Mouse (Mus musculus) kidney, adult 8-10 months (tissue): ENCODE data around the gene Gprc6a.

ENCODE experiments used
- DNase-seq, 2 experiments: peaks; one replicate each; pipeline ENCODE4 v3.0.0; 2022

Gprc6a gene

DNA sequence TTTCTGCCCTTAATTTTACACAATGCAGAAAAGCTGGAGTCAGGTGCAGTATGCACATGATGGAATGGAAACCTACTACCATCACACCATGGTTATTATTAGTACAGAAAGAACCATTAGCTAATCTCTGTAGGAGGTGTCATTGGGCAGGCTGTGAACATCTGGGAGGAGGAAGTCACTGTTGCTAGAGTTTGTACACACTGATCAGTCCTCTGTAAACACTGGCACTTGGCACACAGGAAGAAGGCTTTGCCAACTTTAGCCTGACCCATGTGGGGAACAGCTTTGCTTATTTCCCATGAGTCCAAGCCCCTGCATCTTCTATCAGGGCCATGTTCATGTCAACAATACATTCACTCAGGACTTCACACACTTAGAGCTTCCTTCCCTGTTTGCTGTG lies 46.3 kb downstream of the Gprc6a start:
- no peak for DNase-seq

DNA sequence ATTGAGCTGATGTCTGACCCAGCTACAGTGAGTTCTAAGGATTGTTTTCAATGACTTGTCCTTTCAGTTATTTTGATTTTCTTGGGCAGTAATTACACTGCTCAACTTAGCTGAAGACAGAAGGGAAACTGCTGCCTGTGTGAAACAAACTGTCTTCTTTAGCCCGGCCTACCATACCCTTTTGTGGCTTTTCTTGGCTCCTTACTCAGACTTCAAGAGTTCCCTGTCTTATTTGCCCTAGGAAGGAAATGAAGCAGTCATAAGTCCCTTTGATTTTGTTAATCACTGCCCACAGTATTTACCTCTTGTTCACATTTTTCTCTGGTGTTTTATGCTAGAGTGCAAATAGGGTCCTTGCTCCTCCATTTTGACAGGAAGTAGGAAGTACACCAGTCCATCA lies 46.9 kb downstream of the Gprc6a start:
- no peak for DNase-seq

GRCm38 (mm10) chr10:51571225-51571996 lies 59.9 kb downstream of the Gprc6a start:
- DNase-seq, result no peak
